Mouse (Mus musculus) CH12.LX (cell line): Measurements from ENCODE around the gene Ferd3l. TPM values are rescaled to one million over a fixed set of nuclear protein-coding genes. Genes with fewer than 3 reads are reported as not detected.

Experiments used
- DNase-seq: peaks from one replicate; pipeline ENCODE4 v3.0.0-alpha.2; 2013; ENCODE audit errors: extremely low read depth
- H3K27ac ChIP-seq: 2 replicates; pipeline ENCODE4 v1.5.1; 2012; ENCODE audit warnings: low read depth, mild to moderate bottlenecking, control low read depth, moderate library complexity; ENCODE audit not compliant: insufficient read depth
- H3K27me3 ChIP-seq: replicated peaks from 2 replicates; pipeline ENCODE3; 2012; ENCODE audit warnings: inconsistent platforms
- H3K36me3 ChIP-seq, 2 experiments: replicated peaks in 1 of 2; 2 replicates each; pipeline versions ENCODE3 to v1.6.1; 2012; ENCODE audit warnings: inconsistent platforms in 1 of 2, low read length in 1 of 2, mild to moderate bottlenecking in 1 of 2, mixed read lengths in 1 of 2, moderate library complexity in 1 of 2; ENCODE audit not compliant: control insufficient read depth in 1 of 2, insufficient read depth in 1 of 2
- H3K4me1 ChIP-seq, 2 experiments: 2 replicates each; pipeline ENCODE4 v1.6.1; 2012; ENCODE audit warnings: inconsistent platforms in 1 of 2, moderate library complexity in 1 of 2; ENCODE audit not compliant: insufficient read depth in 2 of 2, control insufficient read depth in 1 of 2
- H3K4me2 ChIP-seq: 2 replicates; pipeline ENCODE4 v1.6.1; 2012; ENCODE audit warnings: low read depth, mild to moderate bottlenecking, control low read depth; ENCODE audit not compliant: poor library complexity, insufficient read depth, severe bottlenecking
- H3K4me3 ChIP-seq, 3 experiments: fragments of 150-350 bp in 1 of 3; sonication (generic) in 1 of 3; replicated peaks in 1 of 3; 2 replicates each; pipeline versions ENCODE3 to v1.5.1; 2011 to 2012; ENCODE audit warnings: low read depth in 2 of 3, low read length in 2 of 3, mild to moderate bottlenecking in 2 of 3, moderate library complexity in 2 of 3, control low read depth in 1 of 3, improper control_type of control experiment in 1 of 3, inconsistent platforms in 1 of 3, mixed read lengths in 1 of 3; ENCODE audit not compliant: poor library complexity in 1 of 3
- H3K79me2 ChIP-seq: replicated peaks from 2 replicates; pipeline ENCODE4 v1.6.1; 2012; ENCODE audit warnings: mild to moderate bottlenecking, moderate library complexity; ENCODE audit not compliant: control insufficient read depth, poor library complexity, insufficient read depth, severe bottlenecking; ENCODE audit errors: extremely low read depth
- H3K9ac ChIP-seq: 2 replicates; pipeline ENCODE4 v1.6.1; 2012; ENCODE audit warnings: low read depth, mild to moderate bottlenecking, control low read depth, moderate library complexity; ENCODE audit not compliant: insufficient read depth
- H3K9me3 ChIP-seq: replicated peaks from 2 replicates; pipeline ENCODE3; 2012; ENCODE audit warnings: low read length, inconsistent platforms, mixed read lengths
- CHD2 ChIP-seq: IDR thresholded peaks from 2 replicates; pipeline ENCODE4 v1.6.1; 2011; ENCODE audit warnings: low read length, improper control_type of control experiment
- E2F4 ChIP-seq: IDR thresholded peaks from 2 replicates; pipeline ENCODE4 v1.6.1; 2011; ENCODE audit warnings: low read depth, low read length, improper control_type of control experiment; ENCODE audit not compliant: insufficient replicate concordance
- EP300 ChIP-seq: IDR thresholded peaks from 2 replicates; pipeline ENCODE4 v1.6.1; 2011; ENCODE audit warnings: low read length, improper control_type of control experiment
- ETS1 ChIP-seq: conservative IDR thresholded peaks from 2 replicates; pipeline ENCODE4 v1.6.1; 2012; ENCODE audit warnings: low read depth, mild to moderate bottlenecking, inconsistent platforms, low read length, improper control_type of control experiment, moderate library complexity
- JUN ChIP-seq: IDR thresholded peaks from 2 replicates; pipeline ENCODE4 v1.6.1; 2011; ENCODE audit warnings: low read depth, mild to moderate bottlenecking, low read length, improper control_type of control experiment, moderate library complexity; ENCODE audit not compliant: insufficient read depth
- JUND ChIP-seq: conservative IDR thresholded peaks from 2 replicates; pipeline ENCODE4 v1.6.1; 2011; ENCODE audit warnings: low read depth, low read length, improper control_type of control experiment
- MAFK ChIP-seq: IDR thresholded peaks from 2 replicates; pipeline ENCODE4 v1.6.1; 2011; ENCODE audit warnings: low read length, improper control_type of control experiment; ENCODE audit not compliant: insufficient replicate concordance
- MEF2A ChIP-seq: IDR thresholded peaks from 2 replicates; pipeline ENCODE4 v1.6.1; 2014; ENCODE audit warnings: low read depth, mild to moderate bottlenecking, inconsistent platforms, low read length, improper control_type of control experiment, borderline replicate concordance
- MXI1 ChIP-seq: IDR thresholded peaks from 2 replicates; pipeline ENCODE4 v1.6.1; 2011; ENCODE audit warnings: mild to moderate bottlenecking, low read depth, low read length, improper control_type of control experiment
- MYC ChIP-seq: IDR thresholded peaks from 2 replicates; pipeline ENCODE4 v1.6.1; 2011; ENCODE audit warnings: low read depth, mild to moderate bottlenecking, improper control_type of control experiment, low read length
- POLR2AphosphoS2 ChIP-seq: IDR thresholded peaks from 2 replicates; pipeline ENCODE4 v1.6.1; 2011; ENCODE audit warnings: low read depth, low read length, improper control_type of control experiment
- RAD21 ChIP-seq: IDR thresholded peaks from 2 replicates; pipeline ENCODE4 v1.6.1; 2011; ENCODE audit warnings: low read depth, mild to moderate bottlenecking, low read length, improper control_type of control experiment, moderate library complexity
- SMC3 ChIP-seq: IDR thresholded peaks from 2 replicates; pipeline ENCODE4 v1.6.1; 2011; ENCODE audit warnings: low read depth, low read length, improper control_type of control experiment
- TBP ChIP-seq: conservative IDR thresholded peaks from 2 replicates; pipeline ENCODE4 v1.6.1; 2011; ENCODE audit warnings: low read depth, low read length, improper control_type of control experiment
- TCF12 ChIP-seq: IDR thresholded peaks from 2 replicates; pipeline ENCODE4 v1.6.1; 2014; ENCODE audit warnings: low read depth, mild to moderate bottlenecking, inconsistent platforms, low read length, improper control_type of control experiment
- UBTF ChIP-seq: IDR thresholded peaks from 2 replicates; pipeline ENCODE4 v1.6.1; 2012; ENCODE audit warnings: low read depth, mild to moderate bottlenecking, inconsistent platforms, low read length, improper control_type of control experiment, moderate library complexity
- USF1 ChIP-seq: IDR thresholded peaks from 2 replicates; pipeline ENCODE4 v1.6.1; 2014; ENCODE audit warnings: low read depth, mild to moderate bottlenecking, inconsistent platforms, low read length, improper control_type of control experiment
- USF2 ChIP-seq: conservative IDR thresholded peaks from 2 replicates; pipeline ENCODE4 v1.6.1; 2011; ENCODE audit warnings: low read depth, low read length, improper control_type of control experiment
- ZC3H11A ChIP-seq: IDR thresholded peaks from 2 replicates; pipeline ENCODE4 v1.6.1; 2012; ENCODE audit warnings: low read depth, mild to moderate bottlenecking, inconsistent platforms, low read length, improper control_type of control experiment
- ZKSCAN1 ChIP-seq: IDR thresholded peaks from 2 replicates; pipeline ENCODE4 v1.6.1; 2012; ENCODE audit warnings: low read depth, inconsistent platforms, low read length, improper control_type of control experiment, borderline replicate concordance
- ZNF384 ChIP-seq: IDR thresholded peaks from 2 replicates; pipeline ENCODE4 v1.6.1; 2012; ENCODE audit warnings: low read depth, low read length, improper control_type of control experiment, inconsistent platforms
- dilution Hi-C: fragments of 300-500 bp; cut with MboI; formaldehyde crosslinking; loops from 2 replicates; pipeline ENCODE4 v1.14.3; 2020; ENCODE audit warnings: low sequenced_read_pairs; ENCODE audit not compliant: extremely low pct_unique_long_range_greater_than_20kb, extremely low pct_ligation_motif_present
- in situ Hi-C: fragments of 300-500 bp; cut with MboI; formaldehyde crosslinking; loops from 3 replicates; pipeline ENCODE4 v1.14.3; 2019; ENCODE audit warnings: low sequenced_read_pairs, low pct_ligation_motif_present, low pct_unique_long_range_greater_than_20kb, mixed read lengths
- polyA plus RNA-seq: library from polyadenylated mRNA; unstranded; fragments of >175 nt; gene quantifications from 2 replicates; pipeline ENCODE4 v1.2.1, GENCODE M21; 2012; ENCODE audit warnings: low read depth; ENCODE audit not compliant: insufficient read length
- total RNA-seq, 2 experiments: library from RNA; depleted of rRNA; stranded (reverse); fragments of 300-350 nt in 1 of 2; fragments of >200 nt in 1 of 2; gene quantifications; 2 replicates each; pipeline ENCODE4 v1.2.3; 2012 to 2014

The Ferd3l gene
- total RNA-seq (2012; rRNA removed): not detected in 2 replicates
- not detected in 2 replicates for total RNA-seq (2014; rRNA removed)
- not detected in 2 replicates for polyA plus RNA-seq

DNA sequence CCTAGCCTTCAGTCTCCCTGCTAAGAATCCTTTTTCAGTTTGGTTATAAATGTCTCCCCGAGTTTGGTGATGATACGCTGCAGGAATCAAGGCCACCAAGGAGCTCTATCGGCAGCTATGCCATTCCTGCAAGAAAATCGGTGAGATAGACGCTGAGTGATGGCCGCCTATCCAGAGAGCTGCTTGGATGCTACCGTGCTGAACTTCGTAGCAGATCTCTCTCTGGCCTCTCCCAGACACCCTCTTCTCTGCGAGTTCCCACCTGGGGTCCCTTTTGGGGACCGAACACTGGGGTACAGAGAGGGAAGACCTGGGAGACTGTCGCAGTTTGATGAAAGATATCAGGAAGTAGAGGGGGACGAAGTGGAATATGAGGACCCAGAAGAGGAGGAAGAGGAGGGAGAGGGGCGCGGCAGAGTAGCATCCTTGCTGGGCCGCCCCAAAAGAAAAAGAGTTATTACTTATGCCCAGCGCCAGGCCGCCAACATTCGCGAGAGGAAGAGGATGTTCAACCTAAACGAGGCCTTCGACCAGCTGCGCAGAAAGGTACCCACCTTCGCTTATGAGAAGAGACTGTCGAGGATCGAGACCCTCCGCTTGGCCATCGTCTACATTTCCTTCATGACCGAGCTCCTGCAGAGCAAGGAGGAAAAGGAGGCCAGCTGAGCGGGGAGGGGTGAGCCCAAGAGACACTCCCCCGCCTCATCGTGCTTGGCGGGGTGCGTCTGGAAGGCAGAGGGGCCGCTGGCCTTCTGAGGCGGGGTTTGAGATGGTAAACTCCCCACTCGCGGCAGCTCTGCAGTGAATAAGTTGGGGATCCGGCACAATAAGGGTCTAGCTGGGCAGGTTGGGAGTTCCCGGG, at the start of gene Ferd3l:
Gene Ferd3l (plus strand): TSS at position 95 of the 862 bp plus-strand sequence.
- dilution Hi-C loops (no loop called here), in situ Hi-C loops (no loop called here)
- no peak for DNase-seq
- Histone ChIP-seq H3K9me3 (no peaks in the 10 kb centered on the region), H3K27me3 (no peaks in the 10 kb centered on the region), H3K4me2 (no peak within 1 kb of the TSS), H3K79me2 (no peaks in the 10 kb centered on the region), H3K9ac (no peak within 1 kb of the TSS), H3K27ac (no peak within 1 kb of the TSS), H3K4me1 (no peaks in the 10 kb centered on the region), H3K36me3 (no peaks in the 10 kb centered on the region), H3K4me3 (no peak within 1 kb of the TSS)
- TF ChIP-seq CHD2 (no peak), E2F4 (no peak), ZKSCAN1 (no peak), MXI1 (no peak), MYC (no peak), SMC3 (no peak), POLR2AphosphoS2 (no peak), JUN (no peak), MEF2A (no peak), ZC3H11A (no peak), USF1 (no peak), ETS1 (no peak), ZNF384 (no peak), UBTF (no peak), TCF12 (no peak), TBP (no peak), EP300 (no peak), RAD21 (no peak)

DNA sequence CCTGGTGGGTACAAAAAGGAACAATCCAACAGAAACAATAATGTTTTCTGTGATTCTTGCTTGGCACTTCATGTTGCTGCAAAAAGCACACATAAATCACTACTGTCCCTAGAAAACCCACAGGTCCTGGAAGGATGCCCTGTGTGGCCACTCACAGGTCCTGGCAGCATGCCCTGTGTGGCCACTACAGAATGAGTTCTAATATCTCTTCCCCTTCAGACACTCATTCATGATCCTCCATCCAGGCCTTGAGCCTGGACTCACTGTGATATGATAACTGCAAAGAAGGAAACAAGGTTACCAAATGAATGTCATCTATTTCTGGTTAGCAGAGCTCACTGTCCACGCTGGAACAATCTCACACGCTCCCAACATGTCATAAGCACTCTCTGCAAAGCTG, 34.3 kb upstream of the Ferd3l start:
- no peak overlapping the region for H3K4me3 ChIP-seq
- TF ChIP-seq USF2: no peak
- TF ChIP-seq MAFK: no peak
- TF ChIP-seq JUND: no peak
- TF ChIP-seq, all 38 proteins: peak for 0
- in situ Hi-C loops: no loop called here
- no peak for DNase-seq
- no peak overlapping the region for H3K27ac ChIP-seq
- H3K36me3 ChIP-seq: no peaks in the 10 kb centered on the region
- no peak overlapping the region for H3K9ac ChIP-seq
- no peaks in the 10 kb centered on the region for H3K9me3 ChIP-seq
- H3K4me1 ChIP-seq: no peaks in the 10 kb centered on the region
- H3K4me2 ChIP-seq: no peak overlapping the region
- dilution Hi-C loops: no loop called here
- H3K79me2 ChIP-seq: no peaks in the 10 kb centered on the region
- H3K27me3 ChIP-seq: no peaks in the 10 kb centered on the region
